Mouse (Mus musculus) heart, postnatal 0 days (tissue): ENCODE results near the gene Kcng3. TPM values are rescaled to one million over a fixed set of nuclear protein-coding genes. Genes with fewer than 3 reads are reported as not detected.

ENCODE experiments used
- ATAC-seq: fragments of 200-750 bp; cut with Nextera tagmentation; 2 replicates; pipeline ENCODE4 v1.8.0; 2017; ENCODE audit warnings: low read depth, moderate number of reproducible peaks, moderate library complexity; ENCODE audit not compliant: insufficient read depth
- DNase-seq: peaks from one replicate; pipeline ENCODE4 v3.0.0-alpha.2; 2016; ENCODE audit warnings: low spot score
- H3K27ac ChIP-seq: fragments of 300-500 bp; sonication (generic); 2 replicates; pipeline ENCODE4 v1.5.1; 2014; ENCODE audit warnings: low read depth, mild to moderate bottlenecking
- H3K27me3 ChIP-seq: fragments of 300-500 bp; sonication (generic); 2 replicates; pipeline ENCODE4 v1.6.1; 2014; ENCODE audit warnings: low read length, mixed read lengths; ENCODE audit not compliant: control insufficient read depth, insufficient read depth
- H3K36me3 ChIP-seq: fragments of 300-500 bp; sonication (generic); replicated peaks from 2 replicates; pipeline ENCODE4 v1.6.1; 2014; ENCODE audit warnings: low read length, mixed read lengths; ENCODE audit not compliant: control insufficient read depth, insufficient read depth
- H3K4me1 ChIP-seq: fragments of 300-500 bp; sonication (generic); 2 replicates; pipeline ENCODE4 v1.6.1; 2014; ENCODE audit warnings: antibody characterized with exemption; ENCODE audit not compliant: control insufficient read depth, insufficient read depth
- H3K4me2 ChIP-seq: fragments of 300-500 bp; sonication (generic); 2 replicates; pipeline ENCODE4 v1.6.1; 2014; ENCODE audit warnings: low read depth, mild to moderate bottlenecking, low read length, moderate library complexity
- H3K4me3 ChIP-seq: fragments of 300-500 bp; sonication (generic); 2 replicates; pipeline ENCODE4 v1.5.1; 2014; ENCODE audit warnings: low read depth, low read length
- H3K9ac ChIP-seq: fragments of 300-500 bp; sonication (generic); replicated peaks from 2 replicates; pipeline ENCODE4 v1.6.1; 2014; ENCODE audit warnings: low read depth, low read length, mixed read lengths
- H3K9me3 ChIP-seq: fragments of 300-500 bp; sonication (generic); replicated peaks from 2 replicates; pipeline ENCODE4 v1.6.1; 2016; ENCODE audit warnings: low read length; ENCODE audit not compliant: control insufficient read depth
- CTCF ChIP-seq: IDR thresholded peaks from 2 replicates; pipeline ENCODE4 v1.5.1; 2016; ENCODE audit warnings: antibody characterized with exemption, control low read depth, low read depth
- EP300 ChIP-seq: IDR thresholded peaks from 2 replicates; pipeline ENCODE4 v1.6.1; 2016; ENCODE audit warnings: antibody characterized with exemption, low read depth
- WGBS: fragments of 180-500 bp; shearing (Covaris S2); extraction: QIAGEN DNeasy Blood & Tissue Kit; methylation state at CpG from one replicate; pipeline ENCODE4 v1.1.7; 2014; 5-methylcytosine and 5-hydroxymethylcytosine counted together
- polyA plus RNA-seq: library from polyadenylated mRNA; unstranded; fragments of >200 nt; fragmentation: Nextera tagmentation; extraction: Ambion mirVana; gene quantifications from 2 replicates; pipeline ENCODE4 v1.2.1, GENCODE M21; 2015
- total RNA-seq: library from RNA; depleted of rRNA; stranded (reverse); fragments of >200 nt; gene quantifications from 2 replicates; pipeline ENCODE4 v1.2.3, GENCODE M21; 2014; ENCODE audit warnings: low replicate concordance

Gene Kcng3
- total and polyA plus RNA-seq, 2 experiments from 2014 or later, result not detected

GRCm38 (mm10) chr17:83609532-83609931 is 22.2 kb downstream of the Kcng3 start:
- H3K4me1 ChIP-seq, result no peaks in the 10 kb centered on the region
- no peak for ATAC-seq
- WGBS, result 81% methylated on average over 4 of the region's 4 CpGs

GRCm38 (mm10) chr17:83600976-83601375 is 30.7 kb downstream of the Kcng3 start:
- ATAC-seq, result no peak
- Histone ChIP-seq H3K9ac (no peak overlapping the region), H3K4me1 (no peaks in the 10 kb centered on the region), H3K27ac (no peak overlapping the region), H3K4me2 (no peak overlapping the region), H3K4me3 (no peak overlapping the region), H3K36me3 (no peaks in the 10 kb centered on the region), H3K27me3 (no peaks in the 10 kb centered on the region), H3K9me3 (no peaks in the 10 kb centered on the region)
- WGBS, result 82% methylated on average over 12 of the region's 12 CpGs
- DNase-seq, result no peak
- TF ChIP-seq CTCF (no peak), EP300 (no peak)

More at GRCm38 (mm10) chr17:83609532-83609931, 22.2 kb downstream of the Kcng3 start:
- H3K9ac ChIP-seq, result no peak overlapping the region
- no peak overlapping the region for H3K4me2 ChIP-seq
- no peaks in the 10 kb centered on the region for H3K36me3 ChIP-seq
- TF ChIP-seq CTCF, result no peak
- TF ChIP-seq EP300, result no peak
- no peak overlapping the region for H3K4me3 ChIP-seq
- H3K27me3 ChIP-seq, result peaks cover 4% of the 10 kb centered on the region; the same call in 1 of the 2 replicates
- no peak for DNase-seq
- H3K9me3 ChIP-seq, result no peaks in the 10 kb centered on the region
- H3K27ac ChIP-seq, result no peak overlapping the region

GRCm38 (mm10) chr17:83595966-83596365 is 35.7 kb downstream of the Kcng3 start:
- Histone ChIP-seq H3K9me3 (no peaks in the 10 kb centered on the region), H3K4me1 (no peaks in the 10 kb centered on the region), H3K27ac (no peak overlapping the region), H3K36me3 (no peaks in the 10 kb centered on the region), H3K4me2 (no peak overlapping the region), H3K9ac (no peak overlapping the region), H3K27me3 (no peaks in the 10 kb centered on the region), H3K4me3 (no peak overlapping the region)
- DNase-seq (no peak), ATAC-seq (no peak)
- no peak for TF ChIP-seq CTCF
- TF ChIP-seq EP300, result no peak
- WGBS, result 83% methylated on average over 7 of the region's 7 CpGs

GRCm38 (mm10) chr17:83594526-83594925 is 37.2 kb downstream of the Kcng3 start:
- 66% methylated on average over 8 of the region's 8 CpGs for WGBS
- Histone ChIP-seq H3K36me3 (no peaks in the 10 kb centered on the region), H3K27ac (no peak overlapping the region), H3K4me3 (no peak overlapping the region), H3K4me1 (no peaks in the 10 kb centered on the region), H3K9ac (no peak overlapping the region), H3K9me3 (no peaks in the 10 kb centered on the region), H3K27me3 (no peaks in the 10 kb centered on the region), H3K4me2 (no peak overlapping the region)
- DNase-seq, result no peak
- no peak for ATAC-seq
- TF ChIP-seq EP300 (no peak), CTCF (no peak)

- ATAC-seq (no peak), DNase-seq (no peak)
- Histone ChIP-seq H3K4me2 (no peak overlapping the region), H3K9me3 (no peaks in the 10 kb centered on the region), H3K4me3 (no peak overlapping the region), H3K9ac (no peak overlapping the region), H3K27ac (no peak overlapping the region), H3K36me3 (no peaks in the 10 kb centered on the region), H3K4me1 (no peaks in the 10 kb centered on the region), H3K27me3 (no peaks in the 10 kb centered on the region)
- TF ChIP-seq EP300 (no peak), CTCF (no peak)
- 80% methylated on average over 10 of the region's 10 CpGs for WGBS
These were observed 38.3 kb downstream of the Kcng3 start for GRCm38 (mm10) chr17:83593396-83593795.

- no peaks in the 10 kb centered on the region; the same call in 1 of the 2 replicates for H3K9me3 ChIP-seq
- TF ChIP-seq EP300 (no peak), CTCF (no peak)
- no peak overlapping the region for H3K4me3 ChIP-seq
- no peaks in the 10 kb centered on the region for H3K4me1 ChIP-seq
- no peak overlapping the region for H3K4me2 ChIP-seq
- ATAC-seq (no peak), DNase-seq (no peak)
- H3K27ac ChIP-seq, result no peak overlapping the region
- 84% methylated on average over 6 of the region's 6 CpGs for WGBS
- H3K36me3 ChIP-seq, result no peaks in the 10 kb centered on the region
- H3K9ac ChIP-seq, result no peak overlapping the region
- no peaks in the 10 kb centered on the region for H3K27me3 ChIP-seq
These were observed 42.9 kb downstream of the Kcng3 start for GRCm38 (mm10) chr17:83588663-83589341.
